Mouse (Mus musculus) cerebellum, adult (tissue): ENCODE results near the gene Ntm.

Experiments
- ATAC-seq: cut with Nextera tagmentation; 2 replicates; pipeline ENCODE4 v1.9.2; 2017; ENCODE audit warnings: mild to moderate bottlenecking, moderate library complexity, mixed read lengths; ENCODE audit not compliant: insufficient number of reproducible peaks, low FRiP score, low TSS enrichment

Ntm gene

GRCm38 (mm10) chr9:29803738-29804285 is 159.1 kb downstream of the Ntm start:
- no peak for ATAC-seq

- 0 out of 2 replicates have a peak, but pooled peaks have one; percentile 31 for ATAC-seq
Measured at GRCm38 (mm10) chr9:29802990-29803737, 159.8 kb downstream of the Ntm start.

DNA sequence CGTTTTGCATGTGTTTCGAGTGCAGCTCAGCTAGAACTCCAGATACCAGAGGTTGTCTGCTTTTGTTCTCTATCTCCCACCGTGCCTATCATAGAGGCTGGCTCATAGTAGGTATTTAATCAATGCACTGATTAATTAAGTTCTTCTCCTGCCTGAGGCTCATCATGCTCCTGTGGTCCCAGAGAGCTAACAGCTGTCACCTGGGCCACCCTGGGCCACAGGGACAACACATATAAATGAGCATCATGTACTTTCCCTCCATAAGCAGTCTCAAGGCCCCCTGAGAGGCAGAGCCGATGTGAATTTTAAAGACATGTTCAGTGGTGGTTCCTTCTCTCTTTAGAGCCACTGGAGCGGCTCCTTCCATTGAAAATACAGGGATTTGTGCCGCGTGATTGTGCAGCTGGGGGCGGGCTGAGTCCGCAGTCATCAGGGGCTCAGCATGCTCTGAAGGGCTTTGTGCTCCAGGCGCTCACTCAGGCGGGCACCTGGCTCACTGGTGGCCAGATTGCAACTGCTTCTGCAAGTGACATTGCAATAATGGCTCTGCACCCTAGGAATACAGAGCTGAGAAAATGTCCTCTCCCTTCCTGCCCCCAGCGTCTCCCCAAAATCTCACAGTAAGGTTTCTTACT is 160.8 kb downstream of the Ntm start:
- ATAC-seq: no peak

GRCm38 (mm10) chr9:29796281-29796680 is 166.7 kb downstream of the Ntm start:
- ATAC-seq: no peak

GRCm38 (mm10) chr9:29791199-29791915 is 171.6 kb downstream of the Ntm start:
- ATAC-seq: peak; percentile 87

GRCm38 (mm10) chr9:29790017-29790416 is 172.9 kb downstream of the Ntm start:
- ATAC-seq: no peak

GRCm38 (mm10) chr9:29788855-29789254 is 174.1 kb downstream of the Ntm start:
- no peak for ATAC-seq

DNA sequence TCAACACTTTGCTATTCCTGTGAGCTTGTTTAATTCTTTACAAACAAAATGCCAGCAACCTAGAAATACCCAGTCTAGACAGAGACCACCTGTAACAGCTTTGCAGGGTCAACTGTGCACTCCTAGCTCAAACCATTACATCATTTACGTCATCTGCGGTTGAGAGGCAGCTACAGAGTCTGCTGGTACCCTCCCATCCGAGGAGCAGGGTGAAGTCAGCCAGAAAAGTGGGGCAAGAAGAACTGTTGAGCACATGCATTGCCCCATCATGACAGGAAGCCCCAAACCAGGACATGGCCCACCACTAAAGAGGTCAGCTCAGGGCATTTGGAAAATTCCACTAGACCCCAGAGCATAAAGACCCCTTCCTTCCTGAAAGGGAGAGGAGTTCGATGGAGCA is 175.5 kb downstream of the Ntm start:
- ATAC-seq: no peak

GRCm38 (mm10) chr9:29782697-29783096 is 180.2 kb downstream of the Ntm start:
- ATAC-seq: no peak

DNA sequence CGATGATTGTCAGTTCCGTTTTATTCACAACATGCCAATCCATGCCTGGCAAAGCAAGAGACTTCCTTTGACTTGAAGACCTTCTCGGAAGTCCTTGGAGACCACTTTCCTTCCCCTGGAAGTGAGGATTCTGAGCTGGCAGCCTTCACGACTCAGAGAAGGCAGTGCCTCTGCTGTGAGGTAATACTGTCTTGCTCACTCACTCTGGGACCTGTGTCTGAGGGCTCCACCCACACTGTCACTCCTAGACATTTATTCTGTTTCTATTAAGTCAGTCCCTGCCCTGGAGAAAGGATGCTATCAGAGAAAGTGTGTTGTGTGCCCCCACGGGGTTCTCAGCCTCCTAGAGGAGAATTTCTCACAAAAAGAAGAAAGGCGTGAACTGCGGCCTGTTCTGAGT is 183.2 kb downstream of the Ntm start:
- ATAC-seq: no peak

DNA sequence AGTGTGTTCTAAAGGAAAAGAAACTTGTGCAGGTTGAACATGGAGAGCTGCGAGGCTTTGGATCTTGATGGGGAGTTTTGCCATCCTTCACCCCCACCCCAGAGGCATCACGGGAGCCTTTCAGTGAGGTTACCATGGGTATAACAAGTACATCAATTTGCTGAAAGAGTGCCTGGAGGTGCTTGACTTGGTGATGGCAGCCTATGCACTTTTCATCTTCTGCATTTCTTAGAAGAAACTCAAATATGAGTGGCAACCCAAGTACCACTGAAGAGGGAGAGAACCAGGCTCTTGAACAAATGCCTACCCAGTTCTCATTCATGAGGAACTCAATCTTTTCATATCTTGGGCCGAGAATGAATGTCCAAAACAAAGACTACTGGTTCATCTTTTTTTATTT is 186.0 kb downstream of the Ntm start:
- no peak for ATAC-seq

DNA sequence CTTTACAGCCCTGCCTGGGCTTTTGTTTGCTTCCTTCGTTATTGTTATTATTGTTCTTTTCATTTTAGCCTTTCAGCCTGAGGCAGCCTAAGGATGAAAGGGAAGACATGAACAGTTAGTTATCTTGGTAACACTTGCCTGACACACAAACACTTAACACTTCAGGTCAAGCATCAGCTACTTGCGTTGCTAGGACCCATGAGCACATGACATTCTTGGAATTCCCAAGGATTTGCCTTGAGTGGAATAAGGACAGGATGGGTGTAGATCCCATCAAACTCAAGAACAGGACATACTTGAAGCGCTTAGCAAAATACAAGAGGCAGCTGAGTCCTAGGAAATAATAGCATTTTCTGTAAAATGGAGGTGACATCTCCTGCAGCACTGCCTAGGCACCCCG is 186.4 kb downstream of the Ntm start:
- no peak for ATAC-seq

- no peak for ATAC-seq
Measured at GRCm38 (mm10) chr9:29776030-29776429, 186.9 kb downstream of the Ntm start.

DNA sequence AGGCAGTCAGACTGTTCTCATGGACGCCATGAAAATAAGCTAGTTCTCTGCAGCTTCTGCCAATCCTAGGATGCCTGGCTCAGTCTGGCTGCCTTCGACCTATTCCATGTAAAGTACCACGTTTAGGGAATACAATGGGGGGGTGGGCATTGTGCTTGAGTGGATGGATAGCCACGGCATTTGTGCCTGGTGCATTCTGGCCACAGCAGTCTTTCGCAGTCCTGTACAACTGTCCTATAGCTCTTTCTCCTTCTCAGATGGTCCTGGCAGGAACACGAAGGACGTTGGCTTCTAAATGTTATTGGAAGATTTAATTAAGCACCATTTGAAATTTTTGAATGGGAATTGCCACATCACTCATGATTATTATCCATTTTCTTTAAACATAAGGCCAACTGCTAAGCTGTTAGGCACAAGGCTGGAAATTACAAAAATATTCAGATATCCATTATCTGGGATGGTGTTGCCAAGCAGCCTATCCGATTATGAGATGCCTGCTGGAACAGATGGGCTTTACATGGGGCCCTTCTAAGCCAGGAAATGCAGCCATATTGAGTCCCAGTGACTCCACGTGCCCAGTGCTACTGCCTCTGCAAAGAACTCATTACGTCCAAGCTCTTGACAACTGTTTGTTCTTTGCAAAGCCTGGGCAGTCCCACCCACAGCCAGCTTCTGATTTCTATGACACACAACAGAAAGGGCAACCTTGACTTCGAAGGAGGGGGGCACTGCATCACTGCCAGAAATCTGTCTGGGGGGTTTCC is 190.1 kb downstream of the Ntm start:
- ATAC-seq: no peak

DNA sequence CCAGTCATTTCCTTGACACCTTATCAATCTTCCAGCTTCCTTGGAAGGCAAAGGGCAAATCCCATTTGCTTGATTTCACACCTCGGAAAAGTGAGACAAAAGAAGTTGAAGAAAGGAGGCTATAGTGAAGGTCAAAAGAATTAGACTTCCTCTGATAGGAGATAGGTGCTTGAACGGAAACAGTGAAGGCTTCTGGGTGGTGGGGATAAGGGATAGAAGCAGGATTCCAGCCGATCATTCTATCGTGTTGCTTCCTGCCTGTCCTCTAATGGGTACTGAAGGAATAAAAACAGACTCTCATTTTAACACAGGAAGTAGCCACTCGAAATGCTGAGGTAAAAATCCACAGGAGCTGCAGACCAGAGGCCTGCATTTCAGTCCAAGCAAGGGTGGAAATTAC is 191.1 kb downstream of the Ntm start:
- ATAC-seq: no peak

DNA sequence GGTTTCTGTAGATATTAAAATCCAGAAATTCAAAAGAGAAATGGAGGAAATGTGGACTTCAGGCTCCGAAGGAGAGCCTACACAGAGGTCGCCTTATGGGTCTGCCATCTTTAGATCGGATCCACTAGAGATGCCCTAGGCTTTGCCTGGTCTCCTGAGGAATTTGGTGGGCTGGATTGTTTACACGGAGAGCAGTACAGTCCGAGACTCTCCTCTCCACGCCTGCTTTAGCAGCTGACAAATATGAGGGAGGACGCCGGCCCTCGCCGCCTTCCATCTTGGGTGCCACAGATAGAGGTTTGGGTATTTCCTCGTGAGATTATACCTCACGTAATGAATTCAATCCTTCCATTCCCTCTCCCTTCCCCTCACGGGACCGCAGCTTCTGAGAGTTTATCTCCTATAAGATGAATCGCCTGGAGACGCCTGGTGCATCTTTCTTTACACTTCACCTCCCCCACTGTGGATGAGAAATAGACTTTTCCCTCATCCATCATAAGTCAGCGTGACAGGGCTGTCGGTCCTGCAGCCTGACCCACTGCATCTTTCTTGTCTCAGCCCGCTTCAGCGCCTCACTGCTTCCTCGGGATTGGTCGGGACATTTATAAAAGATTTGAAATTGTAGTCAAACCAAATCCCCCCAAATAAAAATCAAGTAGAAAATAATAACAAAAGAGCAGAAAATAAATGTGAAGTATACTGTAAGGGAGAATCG is 191.7 kb downstream of the Ntm start:
- ATAC-seq: no peak

GRCm38 (mm10) chr9:29769361-29769760 is 193.6 kb downstream of the Ntm start:
- ATAC-seq: no peak

DNA sequence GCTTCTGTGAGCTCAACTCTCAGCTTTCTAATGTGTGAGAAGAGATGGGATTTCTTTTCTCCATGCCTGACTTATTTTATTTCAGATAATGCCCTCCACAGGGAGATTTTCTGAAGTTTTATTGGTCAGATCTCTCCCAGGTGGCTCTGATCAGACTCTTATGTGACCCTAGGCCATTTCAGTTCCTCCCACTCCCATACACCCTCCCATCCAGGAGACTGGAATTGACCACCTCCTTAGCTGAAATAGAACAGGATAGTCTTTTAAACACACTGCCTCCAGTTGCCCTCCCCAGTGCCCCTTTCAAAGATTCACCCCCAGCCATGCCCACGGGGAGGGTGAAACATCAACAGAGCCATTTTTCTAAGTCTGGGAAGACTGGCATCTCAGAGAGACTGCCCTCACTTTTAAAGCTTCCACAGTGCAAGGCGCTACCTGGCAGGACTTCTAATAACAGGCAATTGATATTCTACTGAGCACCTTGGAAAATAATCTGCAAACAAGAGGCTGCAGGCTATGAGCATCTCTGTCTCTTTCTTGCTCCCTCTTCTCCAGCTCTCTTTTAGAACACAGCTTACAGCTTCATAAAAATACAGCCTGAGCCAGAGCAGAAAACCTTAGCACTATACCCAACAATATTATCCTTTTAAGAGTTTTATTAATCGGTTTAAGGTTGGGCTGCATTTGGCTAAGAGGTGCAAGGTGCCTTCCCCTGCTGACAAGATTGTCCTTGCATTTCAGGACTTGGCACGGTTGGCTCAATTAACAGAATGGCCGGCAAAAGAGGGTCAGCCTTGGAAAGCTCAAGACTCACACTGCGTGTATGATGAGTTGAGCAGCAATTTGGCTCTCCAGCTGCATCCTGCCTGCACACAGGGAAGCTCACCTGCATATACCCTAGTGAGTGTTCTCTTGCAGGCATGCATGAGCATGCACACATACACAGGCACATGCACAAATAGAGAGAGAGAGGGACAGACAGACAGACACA is 196.7 kb downstream of the Ntm start:
- no peak for ATAC-seq

- no peak for ATAC-seq
Measured at GRCm38 (mm10) chr9:29763338-29763737, 199.6 kb downstream of the Ntm start.
